Mouse (Mus musculus) v-Abl transformed pro-B cells (cell line): ENCODE results near the gene Scml2.
"Not testable (repeated sequence)": the region's sequence is repeated elsewhere in the genome, so short reads cannot be mapped to it uniquely, and the experiment has no call there.

Experiments
- in situ Hi-C, 2 experiments: fragments of 400-800 bp; cut with MboI; formaldehyde crosslinking; loops; one replicate each; pipeline ENCODE4 v1.15.1; 2025; ENCODE audit not compliant: unreplicated experiment in 2 of 2

Gene Scml2

GRCm38 (mm10) chrX:161116893-161117292, at the start of gene Scml2:
Gene Scml2, plus strand, starts transcription at chrX:161117193.
- in situ Hi-C loops = not testable (repeated sequence)

DNA sequence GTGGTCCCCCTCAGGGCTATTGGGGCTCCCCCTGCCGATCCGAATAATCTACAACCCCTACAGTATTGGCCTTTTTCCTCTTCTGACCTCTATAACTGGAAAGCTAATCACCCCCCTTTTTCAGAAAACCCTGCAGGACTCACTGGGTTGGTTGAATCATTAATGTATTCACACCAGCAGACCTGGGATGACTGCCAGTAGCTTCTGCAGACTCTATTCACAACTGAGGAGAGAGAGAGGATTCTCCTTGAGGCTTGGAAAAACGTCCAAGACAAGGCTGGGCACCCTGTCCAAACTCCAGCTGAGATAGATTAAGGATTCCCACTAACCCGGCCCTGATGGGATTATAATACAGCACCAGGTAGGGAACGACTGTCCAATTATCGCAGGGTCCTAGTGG, 41.4 kb upstream of the Scml2 start:
- in situ Hi-C loops = not testable (repeated sequence)

- in situ Hi-C loops = no loop called here
Observed at GRCm38 (mm10) chrX:161162314-161163068, 45.5 kb downstream of the Scml2 start.

GRCm38 (mm10) chrX:161163069-161163416, 46.0 kb downstream of the Scml2 start:
- in situ Hi-C loops = no loop called here

DNA sequence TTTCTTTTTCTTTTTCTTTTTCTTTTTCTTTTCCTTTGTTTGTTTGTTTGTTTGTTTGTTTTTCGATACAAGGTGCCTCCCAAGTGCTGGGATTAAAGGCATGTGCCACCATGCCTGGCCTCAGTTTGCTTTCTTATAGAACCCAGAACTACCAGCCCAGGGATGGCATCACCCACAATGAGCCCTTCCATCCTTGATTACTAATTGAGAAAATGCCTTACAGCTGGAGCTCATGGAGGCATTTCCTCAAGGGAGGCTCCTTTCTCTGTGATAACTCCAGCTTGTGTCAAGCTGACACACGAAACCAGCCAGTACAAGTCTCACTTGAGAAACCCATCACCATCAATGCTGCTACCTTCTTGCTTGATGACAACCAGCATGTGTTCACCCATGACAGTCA, 170.2 kb downstream of the Scml2 start, which contains the start of gene Gm15262:
Gene Gm15262, plus strand, starts transcription at position 301 of the 400 bp plus-strand sequence.
- in situ Hi-C loops = not testable (repeated sequence)
